Mouse (Mus musculus) limb, embryonic 10.5 days (tissue): ENCODE data around the gene Csmd2. TPM values are rescaled to one million over a fixed set of nuclear protein-coding genes. Genes with fewer than 3 reads are reported as not detected.

Experiments
- DNase-seq: peaks from one replicate; pipeline ENCODE4 v3.0.0-alpha.2; 2017; ENCODE audit warnings: low spot score
- H3K27ac ChIP-seq: fragments of 300-500 bp; sonication (generic); 2 replicates; pipeline ENCODE4 v1.5.1; 2016; ENCODE audit warnings: mild to moderate bottlenecking
- H3K27me3 ChIP-seq: fragments of 300-500 bp; sonication (generic); 2 replicates; pipeline ENCODE4 v1.6.1; 2016; ENCODE audit warnings: low read depth, mild to moderate bottlenecking; ENCODE audit not compliant: poor library complexity, severe bottlenecking
- H3K36me3 ChIP-seq: fragments of 300-500 bp; sonication (generic); 2 replicates; pipeline ENCODE4 v1.6.1; 2016; ENCODE audit warnings: mild to moderate bottlenecking, moderate library complexity
- H3K4me1 ChIP-seq: fragments of 300-500 bp; sonication (generic); 2 replicates; pipeline ENCODE4 v1.6.1; 2016
- H3K4me3 ChIP-seq: fragments of 300-500 bp; sonication (generic); 2 replicates; pipeline ENCODE4 v1.5.1; 2016; ENCODE audit warnings: mild to moderate bottlenecking, moderate library complexity
- H3K9me3 ChIP-seq: fragments of 300-500 bp; sonication (generic); replicated peaks from 2 replicates; pipeline ENCODE4 v1.6.1; 2016; ENCODE audit warnings: mild to moderate bottlenecking
- WGBS: fragments of 180-500 bp; shearing (Covaris S2); methylation state at CpG from one replicate; pipeline ENCODE4 v1.1.7; 2016; 5-methylcytosine and 5-hydroxymethylcytosine counted together
- polyA plus RNA-seq: library from polyadenylated mRNA; unstranded; fragments of >200 nt; fragmentation: Nextera tagmentation; extraction: Ambion mirVana; gene quantifications from 2 replicates; pipeline ENCODE4 v1.2.1, GENCODE M21; 2016

The Csmd2 gene
- polyA plus RNA-seq, 1 experiment from 2014 or later, result 0.03 TPM

DNA sequence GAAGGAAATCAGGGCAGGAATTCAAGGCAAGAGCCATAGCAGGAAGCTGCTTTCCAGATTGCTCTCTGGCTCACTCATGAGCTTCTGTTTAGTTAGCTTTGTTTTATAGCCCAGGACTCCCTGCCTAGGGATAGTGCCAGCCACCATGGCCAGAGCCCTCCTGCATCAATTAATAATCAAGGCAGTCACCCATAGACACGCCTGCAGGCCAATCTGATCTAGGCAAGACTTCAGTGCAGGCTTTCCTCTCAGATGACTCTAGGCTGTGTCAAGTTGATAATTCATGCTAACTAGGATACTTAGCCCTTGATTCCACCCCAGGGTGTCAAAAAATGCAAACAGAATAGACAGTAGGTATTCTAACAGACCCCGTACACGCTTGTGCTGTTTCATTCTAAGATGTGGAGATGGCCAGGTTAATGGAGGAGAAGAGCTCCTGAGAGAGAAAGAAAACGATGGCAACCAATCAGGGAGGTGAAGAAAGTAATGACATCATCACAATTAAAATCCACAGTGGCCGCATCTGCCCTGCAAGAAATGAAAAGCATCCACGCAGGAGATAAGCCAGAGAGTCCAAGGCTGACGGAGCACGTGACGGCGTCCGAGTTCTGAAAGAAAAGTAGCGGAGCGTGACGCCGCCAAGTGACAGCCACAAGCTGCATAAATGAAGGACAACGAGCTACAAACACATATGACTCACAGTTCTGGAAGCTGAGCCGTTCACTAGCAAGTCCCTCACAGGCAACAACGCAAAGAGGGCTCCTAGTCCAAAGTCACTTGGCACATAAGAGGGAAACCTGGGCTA lies 440.8 kb downstream of the Csmd2 start:
- DNase-seq, result no peak
- no peaks in the 10 kb centered on the region for H3K36me3 ChIP-seq
- H3K27ac ChIP-seq, result no peak overlapping the region
- 91% methylated on average over 18 of the region's 18 CpGs for WGBS
- H3K4me3 ChIP-seq, result no peak overlapping the region
- no peaks in the 10 kb centered on the region for H3K27me3 ChIP-seq
- 0 out of 2 replicates have a peak, but pooled peaks cover 6% of the 10 kb centered on the region for H3K4me1 ChIP-seq
- no peaks in the 10 kb centered on the region for H3K9me3 ChIP-seq

DNA sequence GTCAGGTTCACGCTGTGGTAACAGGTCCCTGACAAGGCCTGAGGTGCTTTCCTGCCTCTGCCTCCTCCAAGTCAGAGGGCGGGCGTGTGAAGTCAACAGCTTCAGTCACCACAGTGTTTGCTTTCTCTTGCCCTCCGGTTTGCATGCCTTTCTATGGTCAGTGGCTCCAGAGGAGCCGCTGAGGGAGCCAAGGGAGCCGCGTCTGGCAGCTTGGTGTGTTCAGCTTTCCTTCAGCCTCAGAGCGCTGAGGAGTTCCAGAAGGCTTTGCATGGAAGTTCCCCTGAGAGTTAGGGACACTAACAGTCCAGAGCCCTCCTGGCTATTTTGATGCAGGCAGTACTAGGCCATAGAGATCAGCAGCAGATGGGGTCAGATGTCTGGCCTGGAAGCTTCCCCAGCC lies 441.9 kb downstream of the Csmd2 start:
- Histone ChIP-seq H3K27ac (no peak overlapping the region), H3K9me3 (no peaks in the 10 kb centered on the region)
- 84% methylated on average over 8 of the region's 8 CpGs for WGBS

DNA sequence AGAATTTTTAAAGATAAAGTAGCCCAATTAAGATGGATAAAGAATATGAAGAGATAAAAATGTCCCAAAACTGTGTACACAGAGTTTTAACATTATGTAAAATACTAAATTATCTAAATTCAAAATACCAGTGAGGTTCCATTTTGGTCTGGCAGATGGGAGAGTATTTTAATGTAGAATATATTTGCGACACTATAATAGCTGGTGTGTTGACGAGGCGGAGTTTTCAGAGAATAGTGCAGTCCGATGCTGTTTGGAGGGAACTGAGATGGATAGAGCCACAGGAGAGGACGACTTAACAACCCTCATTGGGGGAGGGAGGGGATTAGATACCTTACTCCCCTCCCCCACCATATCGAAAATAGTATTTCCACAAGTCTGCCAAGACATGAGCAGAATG lies 452.9 kb downstream of the Csmd2 start:
- 84% methylated on average over 6 of the region's 6 CpGs for WGBS
- Histone ChIP-seq H3K9me3 (no peaks in the 10 kb centered on the region), H3K27ac (no peak overlapping the region), H3K27me3 (no peaks in the 10 kb centered on the region), H3K4me1 (no peaks in the 10 kb centered on the region), H3K4me3 (no peak overlapping the region), H3K36me3 (no peaks in the 10 kb centered on the region)
- DNase-seq, result no peak

More for the DNA sequence above, 441.9 kb downstream of the Csmd2 start:
- Histone ChIP-seq H3K36me3 (no peaks in the 10 kb centered on the region), H3K27me3 (no peaks in the 10 kb centered on the region), H3K4me1 (0 out of 2 replicates have a peak, but pooled peaks cover 6% of the 10 kb centered on the region), H3K4me3 (no peak overlapping the region)
- no peak for DNase-seq

DNA sequence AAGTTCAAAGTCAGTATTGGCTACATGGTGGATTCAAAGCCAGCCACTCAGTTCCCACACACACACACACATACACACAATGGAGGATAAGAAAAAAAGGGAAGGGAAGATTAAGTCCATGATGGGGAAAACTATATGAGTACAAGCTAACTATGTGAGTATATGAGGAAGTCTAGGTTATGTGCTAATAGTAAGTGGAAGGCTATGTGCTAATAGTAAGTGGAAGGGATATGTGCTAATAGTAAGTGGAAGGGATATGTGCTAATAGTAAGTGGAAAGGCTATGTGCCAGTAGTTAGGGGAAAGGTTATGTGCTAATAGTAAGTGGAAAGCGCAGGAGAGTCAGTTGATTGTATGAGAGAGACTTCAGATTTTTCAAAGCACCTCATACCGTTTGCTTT lies 453.6 kb downstream of the Csmd2 start:
- Histone ChIP-seq H3K4me3 (no peak overlapping the region), H3K27me3 (no peaks in the 10 kb centered on the region), H3K36me3 (no peaks in the 10 kb centered on the region), H3K9me3 (no peaks in the 10 kb centered on the region), H3K4me1 (no peaks in the 10 kb centered on the region), H3K27ac (no peak overlapping the region)
- no peak for DNase-seq
- WGBS, result 89% methylated on average over 2 of the region's 2 CpGs

DNA sequence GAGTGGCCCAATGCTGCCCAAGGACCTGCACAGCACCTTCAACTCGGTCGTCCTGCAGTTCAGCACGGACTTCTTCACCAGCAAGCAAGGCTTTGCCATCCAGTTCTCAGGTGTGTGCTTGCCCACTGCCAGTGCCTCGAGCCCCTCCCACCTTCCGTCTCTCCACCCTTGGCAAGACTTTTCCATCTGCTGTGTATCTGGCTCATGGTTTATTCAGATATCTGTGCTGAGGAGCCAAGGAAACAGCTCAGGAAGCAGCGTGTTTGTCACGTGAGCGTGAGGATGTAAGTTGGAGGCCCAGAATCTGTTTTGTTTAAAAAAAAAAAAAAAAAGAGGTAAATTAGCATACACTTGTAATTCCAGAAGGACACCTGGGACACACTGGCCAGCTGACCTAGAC lies 455.1 kb downstream of the Csmd2 start:
- no peak for DNase-seq
- no peak overlapping the region for H3K4me3 ChIP-seq
- WGBS, result 85% methylated on average over 8 of the region's 8 CpGs
- H3K27ac ChIP-seq, result no peak overlapping the region
- no peaks in the 10 kb centered on the region for H3K9me3 ChIP-seq
- H3K4me1 ChIP-seq, result no peaks in the 10 kb centered on the region
- H3K27me3 ChIP-seq, result no peaks in the 10 kb centered on the region
- H3K36me3 ChIP-seq, result no peaks in the 10 kb centered on the region

DNA sequence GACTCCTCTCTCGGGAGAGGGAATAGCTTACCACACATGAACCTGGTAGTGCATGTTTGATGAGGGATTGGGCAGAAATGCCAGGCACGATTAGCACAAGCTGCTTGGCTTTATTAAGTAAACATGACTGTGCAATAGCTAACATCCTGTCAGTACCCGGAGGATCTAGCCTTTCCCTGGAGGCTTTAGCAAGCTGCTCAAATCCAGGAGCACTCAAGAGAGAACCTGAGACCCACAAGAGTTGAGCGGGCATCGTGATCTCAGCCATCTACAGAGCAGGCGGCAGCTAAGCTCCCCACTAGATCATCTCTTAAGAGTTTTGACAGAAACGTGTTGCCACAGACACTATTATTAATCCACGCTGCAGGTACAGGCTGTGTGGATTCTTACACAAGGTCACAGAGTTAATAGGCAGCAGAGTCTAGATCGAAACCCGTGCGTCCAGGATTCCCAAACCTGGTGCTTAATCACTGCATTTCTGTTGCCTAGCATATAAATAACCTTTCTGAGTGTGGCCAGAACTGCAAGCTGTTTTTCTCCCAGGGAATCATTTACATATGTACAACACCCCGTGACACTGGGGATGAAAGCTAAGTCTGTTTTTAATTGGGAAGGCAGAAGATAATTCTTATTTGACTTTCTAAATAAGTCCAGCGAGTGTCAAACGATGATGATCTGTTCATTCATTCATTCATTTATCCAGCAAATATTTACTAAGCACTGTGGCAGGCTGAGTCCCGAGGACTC lies 458.0 kb downstream of the Csmd2 start:
- WGBS, result 79% methylated on average over 15 of the region's 15 CpGs
- Histone ChIP-seq H3K36me3 (no peaks in the 10 kb centered on the region), H3K4me3 (no peak overlapping the region), H3K4me1 (no peaks in the 10 kb centered on the region), H3K27me3 (no peaks in the 10 kb centered on the region), H3K9me3 (no peaks in the 10 kb centered on the region), H3K27ac (no peak overlapping the region)
- DNase-seq, result no peak

DNA sequence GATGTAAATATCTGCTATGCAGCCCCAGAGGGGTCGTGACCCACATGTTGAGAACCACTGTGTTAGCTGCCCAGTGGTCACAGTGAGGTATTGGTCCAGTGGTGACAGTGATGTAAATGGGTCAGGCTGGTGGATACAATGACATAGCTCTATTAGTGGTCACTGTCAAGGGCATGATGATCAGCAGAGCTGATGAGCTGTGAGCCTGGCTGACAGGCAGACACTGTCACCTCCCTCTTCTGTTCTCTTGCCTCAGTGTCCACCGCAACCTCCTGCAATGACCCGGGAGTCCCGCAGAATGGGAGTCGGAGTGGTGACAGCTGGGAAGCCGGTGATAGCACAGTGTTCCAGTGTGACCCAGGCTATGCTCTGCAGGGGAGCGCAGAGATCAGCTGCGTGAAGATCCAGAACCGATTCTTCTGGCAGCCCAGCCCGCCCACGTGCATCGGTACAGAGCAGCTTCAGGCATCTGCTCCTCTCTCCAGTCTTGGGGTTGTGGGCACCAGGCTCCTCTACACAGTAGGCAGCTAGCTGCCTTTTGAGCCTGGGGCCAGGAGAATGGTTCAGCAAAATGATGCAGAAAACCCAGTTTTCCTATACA lies 461.3 kb downstream of the Csmd2 start:
- Histone ChIP-seq H3K4me3 (no peak overlapping the region), H3K27me3 (no peaks in the 10 kb centered on the region), H3K4me1 (peaks cover 5% of the 10 kb centered on the region), H3K27ac (no peak overlapping the region), H3K9me3 (no peaks in the 10 kb centered on the region), H3K36me3 (no peaks in the 10 kb centered on the region)
- no peak for DNase-seq
- 90% methylated on average over 12 of the region's 12 CpGs for WGBS

DNA sequence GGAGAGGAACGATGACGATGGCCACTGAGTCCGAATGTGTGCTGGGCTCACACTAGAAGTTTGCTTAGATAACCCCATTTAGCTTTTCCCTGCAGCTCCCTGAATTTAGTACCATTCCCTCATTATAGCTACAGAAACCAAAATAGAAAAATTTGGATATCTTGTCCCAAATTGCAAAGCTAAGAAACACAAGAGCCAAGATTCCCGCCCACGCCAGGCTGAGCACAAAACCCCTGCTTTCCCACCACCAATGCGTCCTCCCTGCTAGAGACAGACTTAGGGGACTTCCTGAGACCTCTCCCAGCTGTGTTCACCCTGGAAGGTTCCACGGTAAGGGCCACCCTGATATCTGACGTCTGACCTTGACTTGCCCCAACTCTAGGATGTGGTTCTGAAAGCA lies 462.5 kb downstream of the Csmd2 start:
- 86% methylated on average over 8 of the region's 8 CpGs for WGBS

DNA sequence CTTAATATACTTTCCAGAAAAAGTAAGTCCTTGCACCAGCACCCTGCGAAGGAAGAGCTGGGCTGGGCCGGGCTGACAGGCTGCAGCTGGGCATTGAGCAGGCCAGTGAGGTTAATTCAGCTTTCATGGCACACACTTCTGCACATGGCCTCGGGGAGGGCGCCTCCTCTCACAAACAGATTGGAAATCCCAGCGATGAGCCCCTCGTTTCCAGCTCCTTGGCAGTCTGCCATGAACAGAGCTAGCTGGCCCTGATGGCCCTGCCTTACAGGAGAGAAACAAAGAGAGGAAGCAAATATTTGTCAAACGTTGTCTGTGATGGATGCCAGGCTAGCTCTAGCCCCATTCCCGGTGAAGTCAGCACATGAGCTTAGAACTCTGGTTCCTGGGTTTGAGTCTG lies 463.3 kb downstream of the Csmd2 start:
- Histone ChIP-seq H3K4me3 (no peak overlapping the region), H3K27me3 (no peaks in the 10 kb centered on the region), H3K4me1 (peaks cover 5% of the 10 kb centered on the region), H3K27ac (no peak overlapping the region; the same call in 1 of the 2 replicates), H3K36me3 (no peaks in the 10 kb centered on the region), H3K9me3 (no peaks in the 10 kb centered on the region)
- DNase-seq, result no peak
- WGBS, result 65% methylated on average over 8 of the region's 8 CpGs

More for the DNA sequence above, 462.5 kb downstream of the Csmd2 start:
- no peak for DNase-seq
- Histone ChIP-seq H3K4me3 (no peak overlapping the region), H3K27ac (no peak overlapping the region), H3K36me3 (no peaks in the 10 kb centered on the region), H3K4me1 (peaks cover 5% of the 10 kb centered on the region), H3K27me3 (no peaks in the 10 kb centered on the region), H3K9me3 (no peaks in the 10 kb centered on the region)

DNA sequence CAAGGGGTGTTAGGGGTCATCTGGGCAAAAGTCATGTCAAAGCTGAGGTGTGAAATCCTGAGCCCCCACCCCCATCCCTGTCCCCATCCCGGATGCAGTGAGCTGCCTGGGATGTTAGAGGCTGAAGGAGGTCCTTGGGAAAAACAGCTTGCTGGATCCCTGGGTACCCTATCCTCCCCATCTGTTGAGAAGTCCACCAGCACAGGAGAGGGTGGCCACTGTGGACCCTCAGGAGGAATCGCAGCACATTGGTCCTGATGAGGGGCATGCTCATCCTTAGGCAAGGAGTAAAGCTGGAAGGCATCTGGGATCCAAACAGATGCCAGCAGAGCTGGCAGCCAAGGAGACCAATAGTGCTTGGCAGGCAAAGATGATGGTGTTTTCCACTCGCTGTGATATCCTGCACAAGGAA lies 463.7 kb downstream of the Csmd2 start:
- no peak for DNase-seq
- no peaks in the 10 kb centered on the region for H3K36me3 ChIP-seq
- no peak overlapping the region for H3K27ac ChIP-seq
- no peaks in the 10 kb centered on the region for H3K9me3 ChIP-seq
- H3K4me1 ChIP-seq, result peaks cover 5% of the 10 kb centered on the region
- 76% methylated on average over 3 of the region's 3 CpGs for WGBS
- H3K27me3 ChIP-seq, result no peaks in the 10 kb centered on the region
- H3K4me3 ChIP-seq, result no peak overlapping the region

DNA sequence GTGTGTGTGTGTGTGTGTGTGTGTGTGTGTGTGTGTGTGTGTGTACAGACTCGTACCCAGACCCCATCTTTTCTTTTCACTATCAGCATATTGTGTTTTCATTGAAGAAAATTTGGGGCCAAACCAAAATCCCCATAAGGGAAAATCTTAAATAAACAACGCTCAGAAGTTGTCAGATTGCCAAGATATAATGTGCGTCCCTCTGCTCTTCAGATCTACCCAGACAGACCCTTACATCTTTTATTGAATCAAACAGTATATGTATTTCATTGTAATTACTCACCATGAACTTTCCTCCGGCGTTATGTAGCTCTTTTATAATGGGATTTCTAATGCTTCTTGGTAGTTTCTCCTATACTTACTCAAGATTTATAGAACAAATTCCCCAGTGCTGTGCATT lies 479.1 kb downstream of the Csmd2 start:
- H3K36me3 ChIP-seq, result no peaks in the 10 kb centered on the region
- H3K9me3 ChIP-seq, result no peaks in the 10 kb centered on the region
- no peak overlapping the region for H3K4me3 ChIP-seq
- WGBS, result 89% methylated on average over 5 of the region's 5 CpGs
- no peaks in the 10 kb centered on the region for H3K4me1 ChIP-seq
- DNase-seq, result no peak
- no peak overlapping the region for H3K27ac ChIP-seq
- no peaks in the 10 kb centered on the region for H3K27me3 ChIP-seq

DNA sequence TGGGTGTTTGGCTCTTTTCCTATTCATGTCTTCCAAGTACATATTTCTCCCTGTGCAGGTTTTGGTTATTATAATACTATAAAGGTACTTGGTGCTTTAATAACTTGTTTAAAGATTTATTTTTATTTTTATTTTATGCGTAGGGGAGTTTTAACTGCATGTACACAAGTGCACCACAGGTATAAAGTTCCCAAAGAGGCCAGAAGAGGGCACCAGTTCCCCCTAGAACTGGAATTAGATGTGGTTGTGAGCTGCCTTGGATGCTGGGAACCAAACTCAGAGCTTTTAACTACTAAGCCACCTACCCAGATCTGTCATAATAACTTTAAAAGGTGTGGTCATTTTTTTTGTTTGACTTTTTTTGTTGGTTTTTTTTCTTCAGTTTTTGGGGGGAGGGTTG lies 480.4 kb downstream of the Csmd2 start:
- Histone ChIP-seq H3K27me3 (no peaks in the 10 kb centered on the region), H3K9me3 (no peaks in the 10 kb centered on the region), H3K36me3 (no peaks in the 10 kb centered on the region), H3K4me3 (no peak overlapping the region), H3K4me1 (no peaks in the 10 kb centered on the region), H3K27ac (no peak overlapping the region)
- 91% methylated on average over 1 of the region's 1 CpGs for WGBS
- no peak for DNase-seq

DNA sequence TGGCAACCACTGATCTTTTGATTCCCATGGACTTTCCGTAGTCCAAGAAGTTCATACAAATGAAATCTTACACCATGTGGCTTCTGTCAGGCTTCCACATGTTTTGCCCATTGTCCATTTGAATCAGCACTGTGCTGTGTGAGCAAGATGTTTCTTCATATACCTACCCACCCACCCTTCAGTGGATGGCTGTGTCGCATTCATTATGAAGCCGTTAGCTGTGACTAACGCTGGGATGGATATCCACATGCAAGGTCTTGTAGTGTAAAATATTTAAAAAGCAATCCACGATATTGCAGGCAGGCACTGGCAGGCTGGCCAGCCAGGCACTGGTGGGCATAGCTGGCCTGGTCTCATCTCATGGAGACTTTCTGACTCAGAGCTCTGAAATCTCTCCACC lies 488.6 kb downstream of the Csmd2 start:
- no peak for DNase-seq
- 86% methylated on average over 5 of the region's 5 CpGs for WGBS
- no peaks in the 10 kb centered on the region for H3K27me3 ChIP-seq
- H3K36me3 ChIP-seq, result no peaks in the 10 kb centered on the region
- no peak overlapping the region for H3K27ac ChIP-seq
- no peak overlapping the region for H3K4me3 ChIP-seq
- no peaks in the 10 kb centered on the region for H3K9me3 ChIP-seq
- H3K4me1 ChIP-seq, result no peaks in the 10 kb centered on the region
